Mouse (Mus musculus): ENCODE measurements around the gene Olfr96. TPM values are rescaled to one million over a fixed set of nuclear protein-coding genes. Genes with fewer than 3 reads are reported as not detected.
"Not testable (repeated sequence)": the region's sequence is repeated elsewhere in the genome, so short reads cannot be mapped to it uniquely, and the experiment has no call there.

Gene Olfr96
- total RNA-seq (2021), result not detected
- long read RNA-seq, experiment 1, result 0 reads
- long read RNA-seq, experiment 2, result 0 reads

DNA sequence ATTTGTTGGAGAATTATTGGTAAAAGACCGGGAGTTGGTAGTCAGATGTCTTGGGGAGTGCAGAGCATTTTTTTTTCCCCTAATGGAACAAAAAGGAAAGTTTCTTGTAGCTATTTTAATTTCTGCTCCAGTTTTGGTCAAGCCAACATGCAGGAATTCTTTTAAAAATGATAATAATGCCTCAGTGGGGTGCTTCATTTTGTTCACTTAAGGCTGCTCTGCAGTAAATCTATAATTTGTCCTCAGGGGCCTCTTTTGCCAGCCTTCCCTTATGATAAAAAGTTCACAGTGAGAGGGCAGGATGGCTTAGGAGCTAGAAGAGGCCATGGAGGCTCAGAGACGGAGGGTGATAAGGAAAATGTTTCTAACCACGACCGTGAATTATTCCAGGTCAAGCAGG lies at the start of gene Olfr96:
TSS of gene Olfr96 (plus strand) at position 301 of the 400 bp plus-strand sequence.
- DNase-seq, result no peak
- intact Hi-C loops (cut with DNase I; ENCODE audit: low total_unique reads), result no loop called here

DNA sequence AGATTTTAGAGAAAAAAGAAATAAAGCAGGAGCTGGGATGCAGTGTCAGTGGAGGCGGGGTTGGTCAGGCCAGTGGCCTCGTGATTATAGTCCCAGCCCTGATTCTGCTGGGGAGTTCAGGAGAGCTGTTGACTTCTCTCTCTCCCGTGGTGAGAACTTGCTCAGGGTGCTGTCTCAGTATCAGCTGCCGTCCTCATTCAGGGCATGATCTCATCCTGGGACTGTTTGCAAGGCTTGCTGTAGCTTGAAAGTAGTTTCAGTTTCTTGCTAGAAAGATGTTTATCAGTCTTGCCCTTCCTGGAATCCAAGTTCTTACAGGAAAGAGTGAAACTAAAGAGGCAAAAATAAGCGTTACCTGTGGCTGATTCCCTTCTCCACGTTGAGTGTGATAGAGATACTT lies 34.5 kb upstream of the Olfr96 start:
- no peak for DNase-seq
- intact Hi-C loops (cut with DNase I; ENCODE audit: low total_unique reads), result no loop called here

DNA sequence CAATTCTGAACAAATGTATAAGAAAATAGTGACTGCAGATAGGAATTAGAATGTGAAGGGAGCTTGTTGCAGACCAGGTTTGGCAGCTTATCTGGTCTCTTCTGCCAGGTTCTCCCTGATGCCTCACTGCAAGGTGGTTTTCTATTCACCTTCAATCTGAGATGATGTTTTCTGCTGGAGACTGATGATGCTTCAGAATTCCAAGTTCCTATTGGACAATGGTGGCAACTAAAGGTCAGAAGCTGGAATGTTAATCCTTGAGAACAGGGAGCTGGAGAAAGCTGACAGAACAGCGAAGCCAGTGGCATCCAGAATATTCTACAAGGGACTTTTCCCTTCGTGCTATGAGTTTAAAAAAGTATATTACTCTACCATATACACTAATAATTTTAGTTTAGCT lies 29.2 kb upstream of the Olfr96 start:
- DNase-seq, result no peak
- intact Hi-C loops (cut with DNase I; ENCODE audit: low total_unique reads), result no loop called here

DNA sequence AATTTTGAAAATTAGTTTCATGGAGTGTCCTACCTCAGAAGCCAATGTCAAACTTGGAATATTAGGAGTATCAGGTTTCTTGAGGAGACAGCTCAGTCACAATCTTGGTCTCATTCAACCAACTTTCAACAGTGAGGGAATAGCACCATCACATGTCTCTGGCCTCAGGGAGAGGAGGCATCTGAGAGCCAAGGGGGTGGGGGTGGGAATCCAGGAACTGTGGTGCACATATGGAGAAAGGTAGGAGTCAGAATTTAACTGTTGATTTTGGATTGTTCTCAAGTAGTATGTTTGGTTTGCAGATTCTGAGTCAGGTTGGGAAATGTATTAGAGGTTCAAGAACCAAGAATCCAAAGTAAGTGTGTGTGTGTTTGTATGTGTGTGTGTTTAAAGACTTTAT lies 26.9 kb upstream of the Olfr96 start:
- intact Hi-C loops (cut with DNase I; ENCODE audit: low total_unique reads), result no loop called here

DNA sequence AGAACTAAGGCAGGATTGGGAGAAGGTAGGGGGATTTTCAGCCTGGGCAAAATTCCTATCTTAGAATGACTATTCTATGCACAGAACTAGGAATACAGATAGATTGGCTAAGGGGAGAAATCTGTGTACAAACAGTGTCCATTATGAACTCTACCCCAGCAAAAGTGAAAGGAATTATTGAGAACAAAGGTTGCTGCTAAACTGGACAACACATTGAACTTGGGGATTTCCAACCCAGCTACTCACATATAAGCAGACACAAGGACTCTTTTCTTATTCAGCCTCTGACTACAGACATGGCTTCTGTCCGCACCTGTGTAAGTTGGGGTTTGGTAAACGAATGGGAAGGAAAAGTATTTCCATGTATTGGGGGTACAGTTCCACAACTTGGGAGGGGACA lies 26.3 kb upstream of the Olfr96 start, which contains the start of gene Ubd:
TSS of gene Ubd (plus strand) at position 237 of the 400 bp plus-strand sequence.
- DNase-seq, result no peak
- intact Hi-C loops (cut with DNase I; ENCODE audit: low total_unique reads), result no loop called here

More for the DNA sequence above, 26.9 kb upstream of the Olfr96 start:
- DNase-seq, result no peak

DNA sequence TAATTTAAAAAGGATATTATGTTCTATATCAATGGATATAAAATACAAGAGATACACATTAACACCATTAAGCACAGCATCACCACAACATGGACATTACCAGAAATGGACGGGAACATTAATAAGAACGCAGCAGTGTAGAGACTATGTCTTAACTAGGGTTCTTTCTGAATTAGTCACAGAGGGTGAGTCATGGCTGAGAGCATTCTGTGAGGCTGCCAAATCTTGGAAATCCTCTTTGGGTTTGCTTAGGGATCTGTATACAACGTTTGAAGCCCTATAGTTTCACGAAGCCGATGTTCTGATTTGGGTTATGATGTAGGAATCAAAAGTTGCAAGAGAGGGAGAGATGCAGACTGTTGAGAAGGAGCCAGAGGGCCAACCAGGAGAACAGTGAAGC lies 25.2 kb upstream of the Olfr96 start:
- DNase-seq, result no peak
- intact Hi-C loops (cut with DNase I; ENCODE audit: low total_unique reads), result no loop called here

DNA sequence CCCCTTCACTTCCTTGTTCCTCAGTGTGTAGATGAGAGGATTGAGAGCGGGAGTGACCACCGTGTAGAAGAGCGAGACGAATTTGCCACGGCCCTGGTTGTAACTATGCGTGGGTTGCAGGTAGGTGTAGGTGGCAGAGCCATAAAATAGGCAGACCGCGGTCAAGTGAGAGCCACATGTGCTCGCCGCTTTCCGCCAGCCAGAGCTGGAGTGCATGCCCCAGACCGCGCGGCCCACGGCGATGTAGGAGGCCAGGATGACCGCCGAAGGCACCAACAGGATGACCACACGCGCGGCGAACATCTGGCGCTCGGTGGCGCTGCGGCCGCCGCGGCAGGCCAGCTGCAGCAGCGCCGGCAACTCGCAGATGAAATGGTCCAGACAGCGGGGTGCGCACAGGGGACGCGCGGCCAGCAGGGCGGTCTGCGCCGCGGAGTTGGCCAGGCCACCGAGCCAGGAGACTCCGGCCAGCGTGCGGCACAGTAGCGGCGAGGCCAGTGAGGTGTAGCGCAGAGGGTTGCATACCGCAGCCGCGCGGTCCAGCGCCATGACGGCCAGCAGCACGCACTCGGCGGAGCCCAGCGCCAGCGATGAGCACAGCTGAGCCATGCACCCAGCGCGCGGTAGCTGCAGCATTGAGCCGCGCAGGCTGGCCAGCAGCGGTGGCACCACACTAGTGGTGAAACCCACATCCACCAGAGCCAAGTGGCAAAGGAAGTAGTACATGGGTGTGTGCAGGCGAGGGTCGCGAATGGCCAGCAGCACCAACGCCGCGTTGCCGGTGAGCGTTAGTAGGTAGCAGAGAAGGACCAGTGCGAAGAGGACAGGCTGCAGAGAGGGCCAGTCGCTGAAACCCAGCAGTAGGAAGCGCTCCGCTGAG lies 22.9 kb upstream of the Olfr96 start:
- DNase-seq, result peak; percentile 12
- intact Hi-C loops (cut with DNase I; ENCODE audit: low total_unique reads), result no loop called here

DNA sequence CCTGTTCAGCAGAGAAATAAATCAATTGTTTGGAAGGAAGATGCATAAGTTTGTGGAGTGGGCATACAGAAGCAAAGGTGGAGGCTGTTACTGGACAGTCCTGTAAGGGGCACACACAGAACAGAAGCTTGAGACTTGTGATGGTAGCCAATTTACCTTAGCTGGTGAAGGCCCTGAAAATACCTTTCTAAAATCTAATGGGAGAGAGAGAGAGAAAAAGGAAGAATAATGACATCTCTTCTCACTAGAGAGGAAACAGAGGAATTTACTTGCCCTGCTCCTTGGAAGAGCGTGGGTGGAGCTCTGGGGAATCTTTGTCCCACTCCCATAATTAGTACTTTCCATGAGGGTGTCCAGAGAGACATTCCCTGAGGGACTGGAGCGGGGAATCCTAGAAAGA lies 19.1 kb upstream of the Olfr96 start, which contains the start of gene Olfr94:
TSS of gene Olfr94 (minus strand) at position 101 of the 400 bp plus-strand sequence.
- DNase-seq, result no peak
- intact Hi-C loops (cut with DNase I; ENCODE audit: low total_unique reads), result loop anchor here (5.0 kb wide), 1 partner anchor 114 kb away; the partner anchor contains the start of gene Olfr90

DNA sequence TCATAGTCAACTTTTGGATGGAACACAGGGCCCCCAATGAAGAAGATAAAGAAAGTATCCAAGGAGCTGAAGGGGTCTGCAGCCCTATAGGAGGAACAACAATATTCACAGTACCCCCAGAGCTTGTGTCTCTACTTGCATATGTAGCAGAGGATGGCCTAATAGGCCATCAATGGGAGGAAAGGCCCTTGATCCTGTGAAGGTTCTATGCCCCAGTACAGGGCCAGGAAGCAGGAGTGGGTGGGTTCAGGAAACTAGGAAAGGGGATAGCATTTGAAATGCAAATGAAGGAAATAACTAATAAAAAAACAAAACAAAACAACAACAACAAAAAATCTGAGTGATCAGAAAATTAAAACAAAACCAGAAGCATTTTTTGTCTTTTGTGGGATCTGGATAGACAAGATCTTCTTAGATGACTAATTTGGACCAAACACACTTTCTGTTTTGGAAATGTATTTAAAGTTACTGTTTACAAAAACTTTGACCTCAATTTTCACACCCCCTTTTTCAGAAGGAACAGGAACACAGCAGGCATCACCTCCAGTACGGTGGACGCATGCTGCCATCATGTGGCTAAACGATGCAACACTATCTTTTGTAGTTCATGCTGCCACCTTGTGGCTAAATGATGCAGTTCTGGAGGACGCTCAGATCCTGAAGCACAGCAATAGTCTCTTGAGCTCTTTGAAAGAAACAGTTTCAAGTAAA lies 16.6 kb upstream of the Olfr96 start:
- peak; percentile 65 for DNase-seq
- intact Hi-C loops (cut with DNase I; ENCODE audit: low total_unique reads), result loop anchor here (5.0 kb wide), 1 partner anchor 116 kb away; the partner anchor contains the start of gene Olfr90

DNA sequence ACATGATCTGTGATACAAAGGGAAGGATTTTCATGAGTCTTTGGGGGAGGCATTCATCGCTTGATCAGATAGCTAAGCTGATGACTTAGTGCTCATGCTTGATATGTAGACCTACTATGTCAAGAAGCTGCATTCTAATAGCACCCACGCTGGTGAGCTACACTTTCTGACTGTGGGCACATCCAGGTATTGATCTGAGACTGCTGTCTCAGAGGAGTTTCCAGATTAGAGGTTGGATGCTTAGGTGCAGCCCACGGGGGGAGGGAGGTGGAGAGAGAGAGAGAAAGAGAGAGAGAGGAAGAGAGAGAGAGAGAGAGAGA lies 16.1 kb upstream of the Olfr96 start:
- DNase-seq, result no peak
- intact Hi-C loops (cut with DNase I; ENCODE audit: low total_unique reads), result loop anchor here (5.0 kb wide), 1 partner anchor 117 kb away; the partner anchor contains the start of gene Olfr90

DNA sequence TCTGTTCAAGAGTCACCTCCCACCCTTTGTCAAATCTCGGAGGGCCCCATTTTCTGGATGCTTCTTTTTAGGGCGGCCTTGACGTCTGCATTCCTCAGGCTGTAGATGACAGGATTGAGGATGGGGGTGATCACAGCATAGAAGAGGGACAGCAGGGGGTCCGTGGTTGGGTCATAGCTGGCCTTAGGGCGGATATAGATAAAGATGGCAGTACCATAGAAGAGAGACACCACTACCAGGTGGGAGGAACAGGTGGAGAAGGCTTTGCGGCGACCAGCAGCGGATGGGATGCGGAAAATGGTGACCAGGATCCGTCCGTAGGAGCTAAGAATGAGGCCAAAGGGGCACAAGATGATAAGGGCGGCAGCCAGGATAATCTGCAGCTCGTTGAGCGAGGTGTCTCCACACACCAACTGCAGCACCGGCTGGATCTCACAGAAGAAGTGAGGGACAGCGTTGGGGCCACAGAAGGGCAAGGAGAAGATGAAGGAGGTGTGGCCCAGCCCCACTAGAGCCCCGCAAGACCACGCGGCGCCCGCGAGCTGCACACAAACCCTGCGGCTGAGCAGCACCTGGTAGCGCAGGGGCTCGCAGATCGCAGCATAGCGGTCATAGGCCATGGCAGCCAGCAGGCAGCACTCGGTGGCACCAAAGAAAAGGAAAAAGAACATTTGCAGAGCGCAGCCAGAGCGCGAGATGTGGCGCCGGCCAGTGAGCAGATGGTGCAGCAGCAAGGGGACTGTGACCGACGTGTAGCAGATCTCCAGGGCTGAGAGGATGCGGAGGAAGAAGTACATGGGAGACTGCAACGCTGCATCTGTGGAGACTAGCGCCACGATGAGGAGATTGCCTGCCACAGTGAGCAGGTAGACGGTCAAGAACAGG lies 8.8 kb upstream of the Olfr96 start:
- intact Hi-C loops (cut with DNase I; ENCODE audit: low total_unique reads), result no loop called here
- no peak for DNase-seq

DNA sequence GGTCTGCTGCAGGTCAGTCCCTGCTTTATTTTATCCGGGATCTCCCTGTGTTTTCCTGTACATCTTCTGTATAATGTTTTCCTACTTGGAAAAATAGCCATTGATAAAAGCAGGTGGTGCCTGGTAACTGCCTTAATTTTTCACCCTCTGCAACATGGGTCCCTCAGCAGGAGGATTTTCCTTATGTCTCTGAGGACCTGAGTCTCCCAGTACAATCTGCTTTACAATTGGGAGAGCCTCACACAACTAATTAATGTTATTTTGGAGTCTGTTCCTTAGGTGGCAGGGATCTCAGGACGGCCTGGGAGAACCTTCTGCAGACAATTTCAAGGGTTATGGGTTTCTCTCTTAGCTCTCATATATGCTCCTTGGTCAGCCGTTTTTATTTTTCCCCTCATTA lies 6.9 kb upstream of the Olfr96 start, which contains the start of gene Olfr95:
TSS of gene Olfr95 (minus strand) at position 101 of the 400 bp plus-strand sequence.
- intact Hi-C loops (cut with DNase I; ENCODE audit: low total_unique reads), result no loop called here
- DNase-seq, result no peak

DNA sequence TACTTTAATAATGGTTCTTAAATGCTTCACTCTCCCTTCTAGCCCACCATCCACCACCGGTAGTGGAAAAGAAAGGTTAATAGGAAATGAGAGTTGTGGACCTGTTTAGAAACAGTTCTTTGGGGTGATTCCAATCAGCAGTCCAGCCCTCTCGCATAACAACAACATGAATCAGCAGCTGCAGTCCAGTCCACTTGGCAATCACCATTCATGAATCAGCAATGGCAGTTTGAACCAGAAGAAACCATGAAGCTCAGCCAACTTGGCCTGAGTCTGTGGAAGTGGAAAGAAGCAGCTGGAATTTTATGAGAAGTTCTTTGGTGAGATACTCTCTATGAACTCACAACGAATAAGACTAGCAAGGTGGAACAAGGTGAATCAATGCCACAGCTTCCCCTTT lies 1.5 kb upstream of the Olfr96 start:
- DNase-seq, result peak; percentile 48
- intact Hi-C loops (cut with DNase I; ENCODE audit: low total_unique reads), result no loop called here

DNA sequence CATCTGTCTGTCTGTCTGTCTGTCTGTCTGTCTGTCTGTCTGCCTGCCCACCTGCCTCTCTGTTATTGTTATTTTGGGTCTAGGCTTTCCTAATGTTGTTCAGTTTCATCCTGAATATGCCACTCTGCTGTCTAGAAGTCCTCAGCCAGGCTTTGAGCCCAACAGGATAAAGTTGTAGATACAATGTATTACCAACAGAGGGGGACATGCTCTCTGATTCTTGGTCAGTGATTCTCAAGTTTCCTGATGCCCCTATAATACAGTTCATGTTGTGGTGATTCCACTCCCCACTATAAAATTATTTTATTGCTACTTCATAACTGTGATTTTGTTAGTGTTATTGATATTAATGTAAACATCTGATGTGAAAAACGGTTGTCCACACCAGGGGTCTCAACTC lies 1.9 kb downstream of the Olfr96 start:
- intact Hi-C loops (cut with DNase I; ENCODE audit: low total_unique reads), result no loop called here
- no peak for DNase-seq

DNA sequence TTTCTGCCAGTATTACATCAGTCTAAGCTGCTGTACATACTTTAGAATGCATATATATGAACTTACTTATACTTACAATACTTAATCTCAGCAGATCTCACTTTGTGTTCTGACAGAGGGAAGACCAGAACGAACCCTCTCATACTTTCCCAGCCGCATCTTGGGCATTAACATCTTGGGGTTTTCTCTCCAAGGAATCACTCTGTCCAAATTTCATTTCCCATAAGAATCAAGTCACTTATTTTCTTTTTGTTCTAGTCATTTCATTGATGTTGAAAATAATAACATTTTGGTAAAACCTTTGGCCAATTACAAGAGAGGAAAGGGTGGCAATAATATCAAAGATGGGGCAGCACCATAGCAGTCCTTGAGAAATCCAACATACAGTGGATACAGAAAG lies 17.3 kb downstream of the Olfr96 start, which contains the start of gene Olfr97:
TSS of gene Olfr97 (minus strand) at position 101 of the 400 bp plus-strand sequence.
- intact Hi-C loops (cut with DNase I; ENCODE audit: low total_unique reads), result not testable (repeated sequence)

DNA sequence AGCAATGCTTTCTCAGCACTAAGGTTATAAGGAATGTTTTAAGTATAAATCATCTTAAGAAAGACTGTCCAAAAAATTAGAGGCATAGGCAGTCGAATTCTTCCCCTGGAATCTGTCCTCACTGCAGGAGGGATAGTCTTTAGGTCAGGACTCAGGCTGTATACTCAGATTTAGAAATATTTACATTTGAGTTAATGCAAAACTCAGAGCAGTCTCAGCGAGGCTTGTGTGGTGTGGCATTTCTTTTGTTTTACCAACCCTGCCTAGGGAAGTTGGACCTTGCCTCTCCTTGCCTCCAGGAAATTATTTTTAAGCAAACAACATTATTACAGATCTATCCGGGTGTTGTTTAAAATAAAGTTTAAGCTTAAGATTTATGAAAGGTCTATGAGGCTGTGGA lies 22.3 kb downstream of the Olfr96 start:
- intact Hi-C loops (cut with DNase I; ENCODE audit: low total_unique reads), result no loop called here
- no peak for DNase-seq

More for the DNA sequence above, 17.3 kb downstream of the Olfr96 start, which contains the start of gene Olfr97:
- not testable (repeated sequence) for DNase-seq

DNA sequence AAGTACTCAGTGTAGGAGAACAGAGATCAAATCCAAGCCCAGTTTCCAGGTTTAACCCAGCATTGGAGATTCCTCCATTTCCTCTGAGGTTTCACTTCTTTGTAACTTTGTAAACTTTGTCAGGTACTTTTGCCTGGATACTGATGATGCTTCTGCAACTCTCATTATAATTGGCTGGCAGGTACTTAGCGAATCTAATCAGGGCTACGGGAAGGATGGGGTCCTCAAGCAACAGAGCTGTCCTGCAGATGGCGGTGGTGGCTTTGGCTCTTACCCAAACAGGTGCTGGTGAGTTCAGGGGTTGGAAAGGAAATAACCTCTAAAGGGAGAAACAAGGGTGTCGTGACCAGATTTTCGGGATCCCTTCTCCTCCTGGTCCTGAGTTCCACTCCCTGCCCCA lies 26.8 kb downstream of the Olfr96 start:
- intact Hi-C loops (cut with DNase I; ENCODE audit: low total_unique reads), result no loop called here
- no peak for DNase-seq

DNA sequence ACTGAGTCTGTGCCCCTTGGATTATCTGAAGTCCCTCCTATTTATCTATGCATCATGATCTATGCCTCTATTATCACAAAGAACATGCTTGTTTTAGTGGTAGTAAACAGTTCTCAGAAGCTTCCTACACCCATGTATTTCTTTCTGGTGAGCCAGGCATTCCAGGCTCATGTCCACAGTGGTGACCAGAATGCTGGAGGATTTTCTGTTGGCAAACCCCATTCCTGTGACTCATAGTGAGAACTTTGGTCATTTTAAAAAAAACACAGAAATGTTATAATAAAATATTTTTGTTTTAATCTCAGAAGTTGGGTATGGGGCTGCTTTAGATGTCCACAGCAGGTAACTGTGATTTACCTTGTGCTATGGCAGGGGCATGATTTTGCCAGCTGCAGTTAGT lies 29.5 kb downstream of the Olfr96 start:
- DNase-seq, result no peak
- intact Hi-C loops (cut with DNase I; ENCODE audit: low total_unique reads), result no loop called here

DNA sequence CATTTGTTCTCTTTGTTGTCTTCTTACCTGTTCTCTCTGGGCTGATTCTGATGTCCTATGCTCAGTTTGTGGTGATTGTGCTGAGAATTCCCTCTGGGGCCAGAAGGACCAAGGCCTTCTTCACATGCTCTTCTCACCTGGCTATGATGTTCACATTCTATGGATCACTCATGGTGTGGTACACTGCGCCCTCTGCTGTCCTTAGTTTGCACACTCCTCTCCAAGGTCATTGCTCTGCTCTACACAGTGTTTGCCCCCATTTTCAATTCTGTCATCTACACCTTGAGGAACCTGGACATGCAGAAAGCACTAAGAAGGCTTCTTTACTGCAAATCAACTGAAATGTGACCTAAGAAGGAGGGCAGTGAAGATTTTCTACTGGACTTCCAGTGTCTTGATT lies 30.6 kb downstream of the Olfr96 start:
- intact Hi-C loops (cut with DNase I; ENCODE audit: low total_unique reads), result no loop called here
- no peak for DNase-seq
